Mouse (Mus musculus): ENCODE measurements around the gene Hoxa4. TPM values are rescaled to one million over a fixed set of nuclear protein-coding genes. Genes with fewer than 3 reads are reported as not detected.

The Hoxa4 gene
- polyA plus RNA-seq, 1 experiment from 2014 or later: not detected

DNA sequence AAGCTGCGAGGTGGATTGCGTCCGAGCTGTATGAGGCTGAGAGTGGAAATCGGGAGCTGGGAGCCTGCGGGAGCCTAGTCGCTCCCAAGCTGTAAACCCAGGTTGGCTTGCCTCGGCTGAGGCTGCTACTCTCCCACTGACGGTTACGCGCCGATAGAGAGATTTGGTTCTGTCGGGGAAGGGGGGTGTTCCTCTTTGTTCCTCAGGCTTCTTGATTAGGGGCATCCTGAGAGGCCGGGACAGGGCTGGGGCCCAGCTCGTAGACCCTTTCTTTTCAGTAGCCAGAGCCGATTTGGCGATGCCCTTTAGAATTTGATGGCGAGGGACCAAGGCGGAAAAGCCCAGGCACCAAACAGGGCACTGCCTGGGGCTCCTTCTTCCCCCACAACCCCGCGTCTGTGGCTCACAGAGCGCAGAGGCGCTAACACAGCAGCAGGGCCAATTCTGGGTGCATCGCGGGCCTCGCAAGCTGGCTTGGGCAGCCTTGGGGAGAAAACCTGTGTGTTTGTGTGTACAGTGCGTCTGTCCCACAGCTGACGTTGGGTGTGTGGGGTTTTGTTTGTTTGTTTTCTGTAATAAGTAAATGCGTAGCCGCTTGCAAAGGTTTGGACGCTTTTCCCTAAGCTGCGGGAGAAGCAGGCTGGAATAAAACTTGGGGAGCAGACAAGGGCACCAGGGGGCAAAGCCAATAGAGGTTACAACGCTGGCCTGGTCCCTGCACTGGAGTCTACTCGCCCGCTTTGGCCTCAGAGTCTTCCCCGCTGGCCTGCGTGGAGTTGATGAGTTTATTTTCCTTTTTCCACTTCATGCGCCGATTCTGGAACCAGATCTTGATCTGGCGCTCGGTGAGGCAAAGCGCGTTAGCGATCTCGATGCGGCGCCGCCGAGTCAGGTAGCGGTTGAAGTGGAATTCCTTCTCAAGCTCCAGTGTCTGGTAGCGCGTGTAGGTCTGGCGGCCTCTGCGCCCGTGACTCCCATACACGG is 14.4 kb upstream of the Hoxa4 start:
- Histone ChIP-seq H3K4me3 (ENCODE audit: low read depth, low read length) (no peak overlapping the region), H3K27ac (ENCODE audit: low read length) (no peak overlapping the region), H3K9me3 (replicated peaks; ENCODE audit: control insufficient read depth, low read length, poor library complexity, severe bottlenecking) (no peaks in the 10 kb centered on the region), H3K27me3 (ENCODE audit: control insufficient read depth, insufficient read depth, low read depth, low read length) (peaks cover 83% of the 10 kb centered on the region), H3K9ac (ENCODE audit: low read depth, low read length) (no peak overlapping the region), H3K36me3 (ENCODE audit: control insufficient read depth, insufficient read depth, low read length) (no peaks in the 10 kb centered on the region), H3K4me1 (ENCODE audit: control insufficient read depth, insufficient read depth, low read length) (peaks cover 3% of the 10 kb centered on the region; the same call in 1 of the 2 replicates), H3K4me2 (ENCODE audit: low read length) (no peak overlapping the region)
- no peak for ATAC-seq
- WGBS: under 1% methylated on average over 55 of the region's 55 CpGs

- Histone ChIP-seq H3K27me3 (ENCODE audit: control insufficient read depth, insufficient read depth, low read depth, low read length) (peaks cover 85% of the 10 kb centered on the region), H3K4me1 (ENCODE audit: control insufficient read depth, insufficient read depth, low read length) (peaks cover 3% of the 10 kb centered on the region; the same call in 1 of the 2 replicates), H3K36me3 (ENCODE audit: control insufficient read depth, insufficient read depth, low read length) (no peaks in the 10 kb centered on the region), H3K4me2 (ENCODE audit: low read length) (no peak overlapping the region), H3K9ac (ENCODE audit: low read depth, low read length) (no peak overlapping the region), H3K27ac (ENCODE audit: low read length) (no peak overlapping the region), H3K4me3 (ENCODE audit: low read depth, low read length) (no peak overlapping the region), H3K9me3 (replicated peaks; ENCODE audit: control insufficient read depth, low read length, poor library complexity, severe bottlenecking) (no peaks in the 10 kb centered on the region)
- ATAC-seq: no peak
- 3% methylated on average over 14 of the region's 14 CpGs for WGBS
These were observed 13.7 kb upstream of the Hoxa4 start for GRCm38 (mm10) chr6:52205221-52205620.

DNA sequence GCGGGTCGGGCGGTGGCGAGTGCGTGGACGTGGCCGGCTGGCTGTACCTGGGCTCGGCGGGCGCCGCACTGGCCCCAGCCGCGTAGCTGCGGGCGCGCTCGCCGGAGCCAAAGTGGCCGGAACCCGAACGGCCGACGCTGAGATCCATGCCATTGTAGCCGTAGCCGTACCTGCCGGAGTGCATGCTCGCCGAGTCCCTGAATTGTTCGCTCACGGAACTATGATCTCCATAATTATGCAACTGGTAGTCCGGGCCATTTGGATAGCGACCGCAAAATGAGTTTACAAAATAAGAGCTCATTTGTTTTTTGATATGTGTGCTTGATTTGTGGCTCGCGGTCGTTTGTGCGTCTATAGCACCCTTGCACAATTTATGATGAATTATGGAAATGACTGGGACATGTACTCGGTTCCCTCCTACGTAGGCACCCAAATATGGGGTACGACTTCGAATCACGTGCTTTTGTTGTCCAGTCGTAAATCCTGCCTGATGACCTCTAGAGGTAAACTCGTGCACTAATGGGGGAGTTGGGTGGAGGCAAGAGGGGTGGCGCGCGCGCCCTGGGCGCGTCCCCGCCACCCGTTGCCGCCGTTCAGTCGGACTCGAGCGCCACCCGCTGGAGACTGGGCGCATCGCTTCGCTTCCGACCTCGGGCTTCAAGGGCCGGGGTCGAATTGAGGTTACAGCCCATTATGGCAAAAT is 12.6 kb upstream of the Hoxa4 start, which contains the start of gene Hoxa5:
Hoxa5 (minus strand) TSS at position 538 of the 703 bp plus-strand sequence.
- H3K4me1 ChIP-seq (ENCODE audit: control insufficient read depth, insufficient read depth, low read length): peaks cover 3% of the 10 kb centered on the region; the same call in 1 of the 2 replicates
- H3K9me3 ChIP-seq (replicated peaks; ENCODE audit: control insufficient read depth, low read length, poor library complexity, severe bottlenecking): no peaks in the 10 kb centered on the region
- no peaks in the 10 kb centered on the region for H3K36me3 ChIP-seq (ENCODE audit: control insufficient read depth, insufficient read depth, low read length)
- no peak within 1 kb of the TSS for H3K27ac ChIP-seq (ENCODE audit: low read length)
- no peak within 1 kb of the TSS; the same call in 1 of the 2 replicates for H3K4me3 ChIP-seq (ENCODE audit: low read depth, low read length)
- WGBS: under 1% methylated on average over 65 of the region's 65 CpGs
- no peak for ATAC-seq
- H3K27me3 ChIP-seq (ENCODE audit: control insufficient read depth, insufficient read depth, low read depth, low read length): peaks cover 86% of the 10 kb centered on the region
- H3K9ac ChIP-seq (ENCODE audit: low read depth, low read length): no peak within 1 kb of the TSS
- H3K4me2 ChIP-seq (ENCODE audit: low read length): 0 out of 2 replicates have a peak within 1 kb of the TSS, but pooled peaks have one; percentile 9

DNA sequence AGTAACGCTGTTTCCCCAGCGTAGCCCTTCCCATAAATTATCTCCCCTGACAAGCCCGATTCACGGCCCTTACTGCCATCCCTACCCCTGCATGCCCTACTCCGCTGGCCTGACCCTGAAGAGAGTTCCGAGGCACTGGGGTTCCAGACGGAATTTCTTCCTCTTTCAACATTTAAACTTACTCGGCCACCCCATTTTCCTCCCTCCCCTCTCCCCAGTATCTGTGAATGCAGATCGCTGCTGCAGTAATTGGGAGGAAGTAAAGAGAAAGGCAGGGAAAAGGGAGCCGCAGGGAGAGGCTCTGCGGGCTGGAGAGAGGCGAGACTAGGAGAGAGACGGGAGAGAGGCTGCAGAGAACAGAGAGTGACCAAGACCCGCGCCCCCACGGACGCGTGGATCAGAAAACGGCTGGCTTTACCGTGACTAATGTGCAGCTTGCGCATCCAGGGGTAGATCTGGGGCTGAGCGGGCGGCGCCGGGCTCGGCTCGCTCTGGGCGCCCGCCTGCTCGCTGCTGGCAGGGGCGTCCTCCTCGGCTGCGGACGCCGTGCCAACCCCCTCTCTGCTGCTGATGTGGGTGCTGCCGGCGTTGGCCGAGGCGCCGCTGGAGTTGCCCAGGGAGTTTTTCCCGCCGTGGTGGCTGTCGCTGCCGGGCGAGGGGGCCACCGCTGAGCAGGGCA is 12.0 kb upstream of the Hoxa4 start:
- Histone ChIP-seq H3K4me1 (ENCODE audit: control insufficient read depth, insufficient read depth, low read length) (peaks cover 3% of the 10 kb centered on the region; the same call in 1 of the 2 replicates), H3K9ac (ENCODE audit: low read depth, low read length) (no peak overlapping the region), H3K9me3 (replicated peaks; ENCODE audit: control insufficient read depth, low read length, poor library complexity, severe bottlenecking) (no peaks in the 10 kb centered on the region), H3K4me2 (ENCODE audit: low read length) (0 out of 2 replicates have a peak overlapping the region, but pooled peaks have one; percentile 9), H3K27ac (ENCODE audit: low read length) (no peak overlapping the region), H3K4me3 (ENCODE audit: low read depth, low read length) (no peak overlapping the region; the same call in 1 of the 2 replicates), H3K27me3 (ENCODE audit: control insufficient read depth, insufficient read depth, low read depth, low read length) (peaks cover 88% of the 10 kb centered on the region), H3K36me3 (ENCODE audit: control insufficient read depth, insufficient read depth, low read length) (no peaks in the 10 kb centered on the region)
- no peak for ATAC-seq
- under 1% methylated on average over 45 of the region's 46 CpGs for WGBS

GRCm38 (mm10) chr6:52203121-52203370 is 11.5 kb upstream of the Hoxa4 start:
- Histone ChIP-seq H3K4me1 (ENCODE audit: control insufficient read depth, insufficient read depth, low read length) (peaks cover 3% of the 10 kb centered on the region; the same call in 1 of the 2 replicates), H3K36me3 (ENCODE audit: control insufficient read depth, insufficient read depth, low read length) (no peaks in the 10 kb centered on the region), H3K9ac (ENCODE audit: low read depth, low read length) (no peak overlapping the region), H3K9me3 (replicated peaks; ENCODE audit: control insufficient read depth, low read length, poor library complexity, severe bottlenecking) (no peaks in the 10 kb centered on the region), H3K4me2 (ENCODE audit: low read length) (no peak overlapping the region), H3K27me3 (ENCODE audit: control insufficient read depth, insufficient read depth, low read depth, low read length) (peaks cover 88% of the 10 kb centered on the region), H3K4me3 (ENCODE audit: low read depth, low read length) (no peak overlapping the region), H3K27ac (ENCODE audit: low read length) (no peak overlapping the region)
- WGBS: under 1% methylated on average over 10 of the region's 10 CpGs
- no peak for ATAC-seq

DNA sequence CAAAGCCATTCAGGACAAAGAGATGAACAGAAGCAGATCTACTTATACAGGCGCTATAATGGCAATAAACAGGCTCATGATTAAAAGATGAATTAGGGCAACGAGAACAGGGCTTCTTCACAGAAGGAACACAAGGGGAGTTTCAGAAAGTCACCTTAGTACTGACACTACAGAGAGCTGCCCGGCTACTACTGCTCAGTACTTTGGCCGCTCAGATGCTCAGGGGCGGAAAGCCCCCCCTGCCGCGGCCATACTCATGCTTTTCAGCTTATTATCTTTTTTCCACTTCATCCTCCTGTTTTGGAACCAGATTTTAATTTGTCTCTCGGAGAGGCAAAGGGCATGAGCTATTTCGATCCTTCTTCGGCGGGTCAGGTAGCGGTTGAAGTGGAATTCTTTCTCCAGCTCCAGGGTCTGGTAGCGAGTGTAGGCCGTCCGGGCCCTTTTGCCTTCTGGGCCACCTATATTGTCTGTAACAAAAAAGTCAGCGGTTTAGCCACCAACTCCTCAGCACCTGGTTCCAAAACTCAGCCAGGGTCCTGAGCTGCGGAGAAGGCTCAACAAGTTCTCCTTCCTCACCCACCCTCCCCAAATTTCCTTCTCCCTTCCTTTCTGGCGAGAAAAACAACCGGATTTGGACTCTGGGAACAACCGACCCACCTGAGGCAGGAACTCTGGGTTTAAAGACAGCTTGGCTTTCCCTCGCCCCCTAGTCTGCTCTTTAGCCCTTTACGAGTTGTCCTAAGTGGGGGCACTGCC is 11.0 kb upstream of the Hoxa4 start:
- H3K4me3 ChIP-seq (ENCODE audit: low read depth, low read length): no peak overlapping the region
- no peaks in the 10 kb centered on the region for H3K9me3 ChIP-seq (replicated peaks; ENCODE audit: control insufficient read depth, low read length, poor library complexity, severe bottlenecking)
- no peaks in the 10 kb centered on the region for H3K36me3 ChIP-seq (ENCODE audit: control insufficient read depth, insufficient read depth, low read length)
- no peak overlapping the region for H3K4me2 ChIP-seq (ENCODE audit: low read length)
- 3% methylated on average over 22 of the region's 22 CpGs for WGBS
- H3K27ac ChIP-seq (ENCODE audit: low read length): no peak overlapping the region
- peaks cover 91% of the 10 kb centered on the region for H3K27me3 ChIP-seq (ENCODE audit: control insufficient read depth, insufficient read depth, low read depth, low read length)
- ATAC-seq: no peak
- H3K9ac ChIP-seq (ENCODE audit: low read depth, low read length): no peak overlapping the region
- peaks cover 3% of the 10 kb centered on the region; the same call in 1 of the 2 replicates for H3K4me1 ChIP-seq (ENCODE audit: control insufficient read depth, insufficient read depth, low read length)

GRCm38 (mm10) chr6:52201269-52201668 is 9.7 kb upstream of the Hoxa4 start:
- Histone ChIP-seq H3K4me1 (ENCODE audit: control insufficient read depth, insufficient read depth, low read length) (peaks cover 3% of the 10 kb centered on the region; the same call in 1 of the 2 replicates), H3K27ac (ENCODE audit: low read length) (no peak overlapping the region), H3K9ac (ENCODE audit: low read depth, low read length) (no peak overlapping the region), H3K27me3 (ENCODE audit: control insufficient read depth, insufficient read depth, low read depth, low read length) (peaks cover 92% of the 10 kb centered on the region), H3K9me3 (replicated peaks; ENCODE audit: control insufficient read depth, low read length, poor library complexity, severe bottlenecking) (no peaks in the 10 kb centered on the region), H3K4me3 (ENCODE audit: low read depth, low read length) (no peak overlapping the region), H3K4me2 (ENCODE audit: low read length) (no peak overlapping the region), H3K36me3 (ENCODE audit: control insufficient read depth, insufficient read depth, low read length) (no peaks in the 10 kb centered on the region)
- ATAC-seq: no peak
- 13% methylated on average over 1 of the region's 1 CpGs for WGBS

- no peak overlapping the region for H3K27ac ChIP-seq (ENCODE audit: low read length)
These were observed 9.2 kb upstream of the Hoxa4 start for GRCm38 (mm10) chr6:52200751-52201250.

More at GRCm38 (mm10) chr6:52200751-52201250, 9.2 kb upstream of the Hoxa4 start:
- Histone ChIP-seq H3K4me1 (ENCODE audit: control insufficient read depth, insufficient read depth, low read length) (peaks cover 3% of the 10 kb centered on the region; the same call in 1 of the 2 replicates), H3K4me2 (ENCODE audit: low read length) (no peak overlapping the region), H3K9ac (ENCODE audit: low read depth, low read length) (no peak overlapping the region), H3K27me3 (ENCODE audit: control insufficient read depth, insufficient read depth, low read depth, low read length) (peaks cover 92% of the 10 kb centered on the region), H3K4me3 (ENCODE audit: low read depth, low read length) (no peak overlapping the region), H3K9me3 (replicated peaks; ENCODE audit: control insufficient read depth, low read length, poor library complexity, severe bottlenecking) (no peaks in the 10 kb centered on the region), H3K36me3 (ENCODE audit: control insufficient read depth, insufficient read depth, low read length) (no peaks in the 10 kb centered on the region)
- 5% methylated on average over 10 of the region's 10 CpGs for WGBS
- no peak for ATAC-seq

Data from midbrain, embryonic 16.5 days (tissue).